Mouse (Mus musculus): ENCODE results near the gene Terf2. TPM values are rescaled to one million over a fixed set of nuclear protein-coding genes. Genes with fewer than 3 reads are reported as not detected.

Terf2 gene
- 10 to 100 TPM; 35.7 to 38.4 TPM for total RNA-seq (2021)
- long read RNA-seq, experiment 1, partial matches to known transcripts, result 2 of 8 reads
- long read RNA-seq, experiment 1, other reads (novel, unspliced or antisense), result 2 of 8 reads
- long read RNA-seq, experiment 2, partial matches to known transcripts, result 10 of 22 reads
- long read RNA-seq, experiment 2, other reads (novel, unspliced or antisense), result 8 of 22 reads

DNA sequence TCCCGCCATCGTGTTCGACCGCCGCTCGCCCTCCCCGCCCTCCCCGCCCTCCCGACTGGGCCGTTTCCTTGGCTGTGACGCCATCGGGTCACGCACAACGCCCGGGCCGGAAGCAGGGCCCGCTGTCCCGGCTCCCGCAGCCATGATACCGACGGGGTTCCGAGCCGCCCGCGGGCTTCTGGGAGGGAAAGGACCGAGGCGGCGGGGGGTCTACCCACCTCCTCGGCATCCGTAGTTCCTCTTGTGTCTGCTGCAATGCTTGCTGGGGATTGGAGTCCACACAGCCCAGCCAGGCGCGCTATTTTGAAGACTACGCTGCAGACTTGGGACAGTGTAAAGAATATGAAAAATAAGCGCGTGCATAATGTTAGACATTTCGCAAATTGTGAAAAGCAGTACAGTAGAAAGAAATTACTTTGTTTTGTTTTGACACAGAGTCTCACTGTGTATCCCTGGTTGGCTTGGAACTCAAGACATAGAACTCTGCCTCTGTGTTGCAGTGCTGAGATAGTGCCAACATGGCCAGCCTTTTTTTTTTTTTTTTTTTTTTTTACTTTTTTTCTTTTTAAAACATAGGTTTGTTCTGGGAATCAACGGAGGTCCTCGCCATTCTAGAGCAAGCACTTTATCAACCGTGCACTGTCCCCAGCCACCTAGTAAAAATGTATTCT lies at the start of gene Terf2:
TSS of gene Terf2 (minus strand) at position 182 of the 671 bp plus-strand sequence.
- peak; percentile 76 to 86 for DNase-seq (ENCODE audit: low spot score in 2 of 2)

DNA sequence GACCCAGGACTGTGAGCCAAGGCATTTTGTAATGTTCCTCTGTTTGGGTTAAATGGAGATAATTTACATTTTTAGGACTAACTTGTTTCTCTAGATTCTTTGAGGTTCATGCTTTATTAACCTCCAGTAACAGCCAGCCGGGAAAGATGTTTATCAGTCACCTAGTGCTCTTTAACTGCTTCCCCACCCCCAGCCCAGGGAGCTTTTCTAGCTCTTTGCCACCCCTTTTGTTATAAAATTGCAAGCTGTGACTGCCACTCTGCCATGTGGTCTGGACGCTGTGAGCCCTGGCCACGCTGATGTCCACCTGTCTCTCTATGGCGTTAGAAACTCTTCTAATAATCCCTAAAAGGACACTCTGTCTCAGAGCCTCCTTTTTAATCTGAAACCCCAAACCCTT lies 47.2 kb upstream of the Terf2 start:
- DNase-seq (ENCODE audit: low spot score in 2 of 2), result no peak

DNA sequence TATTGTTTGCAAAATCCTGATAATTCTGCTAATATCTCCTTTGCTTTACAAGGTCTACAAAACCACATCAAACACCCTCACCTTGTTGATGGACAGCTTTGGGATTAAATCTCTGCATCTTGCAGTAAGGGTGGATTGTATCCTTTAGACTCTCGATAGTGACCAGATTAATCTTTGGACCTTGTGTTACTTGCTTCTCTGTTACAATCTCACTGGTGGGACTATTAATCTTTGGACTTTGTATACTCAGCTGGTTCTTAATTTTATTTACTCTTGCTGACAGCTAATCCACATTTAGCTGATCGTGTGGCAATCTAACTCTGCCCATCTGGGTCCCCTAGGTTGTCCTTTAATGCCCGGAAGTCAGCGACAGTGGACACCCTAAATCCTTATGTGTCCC lies 46.2 kb upstream of the Terf2 start:
- DNase-seq (ENCODE audit: low spot score in 2 of 2), result no peak

DNA sequence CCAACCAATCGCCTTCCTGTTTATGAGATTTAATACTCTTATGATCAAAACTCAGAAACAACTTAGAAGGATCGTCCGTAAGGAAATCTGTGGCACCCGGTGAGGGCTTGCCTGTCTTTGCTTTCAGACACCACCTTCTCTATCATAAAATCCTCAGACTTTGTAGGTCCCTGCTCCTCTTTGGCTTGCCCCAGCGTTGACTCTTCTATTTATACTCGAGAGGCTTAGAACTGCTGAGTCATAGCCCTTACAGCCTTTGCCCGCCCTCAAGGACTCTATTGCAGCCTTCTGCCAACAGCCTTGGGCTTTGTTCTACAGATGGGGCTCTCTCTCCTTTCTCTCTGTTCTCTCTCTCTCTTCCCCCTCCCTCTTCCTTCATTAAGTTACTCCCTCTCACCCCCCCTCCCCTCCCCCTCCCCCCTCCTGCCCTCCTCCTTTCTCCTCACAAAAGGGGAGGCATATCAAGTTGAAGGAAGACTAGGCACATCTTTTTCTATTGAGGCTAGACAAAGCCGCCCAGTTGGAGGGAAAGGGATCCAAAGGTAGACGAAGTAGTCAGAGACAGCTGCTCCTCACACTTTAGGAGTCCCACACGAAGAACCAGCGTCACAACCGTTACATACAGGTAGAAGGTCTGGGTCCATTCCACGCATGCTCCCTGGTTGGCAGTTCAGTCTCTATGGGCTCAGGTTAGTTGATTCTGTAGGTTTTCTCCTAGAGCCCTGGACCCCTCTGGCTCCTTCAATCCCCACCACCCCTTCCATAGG lies 43.5 kb upstream of the Terf2 start:
- DNase-seq (ENCODE audit: low spot score in 2 of 2), result peak in 1 of 2 experiments; percentile 30

DNA sequence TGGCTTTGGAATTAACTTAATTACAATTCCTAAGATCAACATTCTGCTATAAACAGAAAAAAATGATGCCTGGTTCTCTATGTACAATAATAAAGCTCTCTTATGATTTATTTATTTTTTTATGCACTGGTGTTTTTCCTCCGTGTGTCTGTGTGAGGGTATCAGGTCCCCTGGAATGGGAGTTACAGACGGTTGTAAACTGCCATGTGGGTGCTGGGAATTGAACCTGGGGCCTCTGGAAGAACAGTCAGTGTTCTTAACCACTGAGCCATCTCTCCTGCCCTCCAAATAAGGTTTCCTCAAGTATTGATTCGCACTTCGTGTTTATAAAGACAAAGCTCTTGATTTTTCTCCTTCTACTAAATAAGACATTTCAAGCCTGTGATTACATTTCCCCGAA lies 42.0 kb upstream of the Terf2 start:
- no peak for DNase-seq (ENCODE audit: low spot score in 2 of 2)

DNA sequence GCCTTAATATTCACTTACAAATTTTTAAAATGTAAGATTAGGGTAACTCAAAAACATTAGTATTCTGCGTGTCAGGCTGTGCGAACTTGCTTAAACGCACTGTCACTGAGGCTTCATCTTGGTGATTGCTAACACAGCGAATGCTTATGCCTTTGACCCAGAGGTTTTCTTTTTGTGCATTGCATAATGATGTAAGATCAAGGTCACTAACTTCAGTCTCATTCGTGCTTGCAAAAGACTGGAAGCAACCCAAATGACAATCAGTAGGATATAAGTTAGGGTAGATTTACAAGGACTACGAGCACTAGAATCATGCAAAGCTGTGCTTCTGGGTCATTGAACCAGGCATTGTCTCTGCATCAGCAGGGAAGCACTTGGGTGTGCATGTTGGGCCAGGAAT lies 41.2 kb upstream of the Terf2 start:
- DNase-seq (ENCODE audit: low spot score in 2 of 2), result no peak

DNA sequence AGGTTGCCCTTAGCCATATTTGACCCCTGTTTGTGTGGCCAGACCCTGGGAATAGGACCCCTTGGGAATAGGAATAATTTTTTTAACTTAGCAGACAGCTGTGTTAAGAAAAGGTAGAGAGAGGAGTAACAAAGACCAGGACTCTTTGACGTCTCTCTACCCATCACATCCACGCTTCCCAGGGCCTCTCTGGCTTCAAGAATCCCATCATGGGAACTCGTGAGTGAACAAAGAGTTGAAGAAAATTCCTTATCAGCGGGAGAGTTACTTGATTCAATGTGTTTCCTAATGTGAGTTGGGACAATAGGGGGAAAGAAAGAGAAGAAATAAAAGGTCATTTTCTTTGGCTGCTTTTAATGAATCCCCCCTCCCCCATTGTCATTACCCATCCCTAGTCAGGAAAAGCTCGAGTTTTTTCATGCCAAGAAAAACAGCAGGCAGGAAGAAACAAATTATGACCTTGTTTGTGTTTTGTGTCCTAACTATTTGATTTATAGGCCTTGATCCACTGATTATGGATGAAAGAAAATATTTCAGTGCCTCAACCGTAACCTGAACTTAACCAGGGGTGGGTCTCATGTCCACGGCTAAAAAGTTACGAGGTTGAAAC lies 39.8 kb upstream of the Terf2 start:
- no peak for DNase-seq (ENCODE audit: low spot score in 2 of 2)

DNA sequence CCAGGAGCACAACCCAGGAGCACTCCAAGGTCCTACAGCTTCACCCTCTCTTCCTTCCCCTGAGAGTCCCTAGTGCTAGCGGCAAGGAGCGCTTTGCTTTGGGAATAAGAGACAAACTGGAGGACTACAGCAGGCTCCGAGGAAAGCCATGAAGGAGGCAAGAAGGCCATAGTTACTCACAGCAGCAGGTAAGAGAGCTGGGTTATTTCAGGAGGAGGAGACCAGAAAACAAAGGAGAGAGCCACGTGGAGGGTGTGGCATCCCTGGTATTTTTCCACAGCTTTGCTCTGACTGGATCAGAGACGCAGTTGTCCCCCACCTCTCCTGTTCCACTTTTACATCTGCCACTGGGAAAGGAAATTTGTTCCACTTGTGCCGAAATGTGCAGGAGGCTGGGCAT lies 37.5 kb upstream of the Terf2 start:
- DNase-seq (ENCODE audit: low spot score in 2 of 2), result no peak

DNA sequence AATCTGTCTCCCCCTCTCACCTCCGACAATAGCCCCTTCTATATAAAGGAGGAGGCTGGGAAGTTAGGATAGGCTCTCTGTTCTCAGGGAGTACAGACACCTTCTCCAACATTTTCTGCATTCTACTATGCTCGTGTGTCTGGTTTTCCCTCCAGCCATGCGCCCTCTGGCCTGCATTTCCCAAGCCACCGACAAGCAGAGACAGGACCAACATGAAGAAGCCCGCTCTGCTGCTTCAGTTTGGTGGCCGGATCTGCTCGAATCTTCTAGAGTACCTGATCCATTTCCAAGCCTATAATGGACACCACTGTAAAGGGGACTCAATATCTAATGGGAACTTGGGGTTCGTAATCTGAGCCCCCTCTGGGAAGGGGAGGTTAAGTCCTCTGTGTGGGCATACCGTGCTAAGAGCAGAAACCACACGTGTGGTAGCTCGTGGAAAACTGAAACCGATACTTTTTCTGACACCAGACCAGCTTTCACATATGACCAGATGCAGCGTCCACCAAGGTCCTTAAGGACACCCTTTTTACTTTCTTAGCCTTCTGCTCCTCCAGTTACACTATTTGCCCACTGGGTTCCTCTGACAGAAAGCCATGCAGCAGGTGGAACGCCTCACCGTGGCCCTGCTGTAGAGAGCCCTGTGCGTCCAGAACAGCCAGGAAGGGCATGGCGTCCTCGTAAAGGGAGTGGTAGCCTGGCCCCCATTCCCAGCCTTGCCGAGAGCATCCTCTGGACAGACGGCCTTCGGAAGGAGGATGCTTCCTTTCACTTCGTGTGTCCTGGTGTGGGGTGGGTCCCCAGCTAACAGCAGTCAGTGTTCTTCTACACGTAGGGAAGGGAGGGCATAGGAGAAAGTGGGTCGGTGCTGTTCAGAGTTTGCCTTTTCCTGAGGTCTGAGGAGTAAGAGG lies 36.5 kb upstream of the Terf2 start:
- no peak for DNase-seq (ENCODE audit: low spot score in 2 of 2)

DNA sequence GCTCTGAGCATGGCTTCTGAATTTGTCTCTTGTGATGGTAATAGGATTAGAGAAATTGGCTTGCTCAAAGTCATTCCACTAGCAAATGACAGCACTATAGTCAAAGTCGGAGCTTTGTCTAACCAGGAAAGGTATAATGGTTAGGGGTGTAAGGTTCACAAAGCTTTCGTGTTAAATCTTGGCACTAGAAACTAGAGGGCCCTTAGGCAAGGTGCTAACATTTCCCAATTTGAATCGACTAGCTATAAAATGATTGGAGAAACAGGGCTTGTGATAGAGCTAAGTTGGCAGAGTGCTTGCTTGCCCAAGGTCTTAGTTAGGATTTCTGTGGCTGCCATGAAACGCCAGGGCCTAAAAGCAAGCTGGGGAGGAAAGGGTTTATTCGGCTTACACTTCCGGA lies 33.7 kb upstream of the Terf2 start:
- no peak for DNase-seq (ENCODE audit: low spot score in 2 of 2)

DNA sequence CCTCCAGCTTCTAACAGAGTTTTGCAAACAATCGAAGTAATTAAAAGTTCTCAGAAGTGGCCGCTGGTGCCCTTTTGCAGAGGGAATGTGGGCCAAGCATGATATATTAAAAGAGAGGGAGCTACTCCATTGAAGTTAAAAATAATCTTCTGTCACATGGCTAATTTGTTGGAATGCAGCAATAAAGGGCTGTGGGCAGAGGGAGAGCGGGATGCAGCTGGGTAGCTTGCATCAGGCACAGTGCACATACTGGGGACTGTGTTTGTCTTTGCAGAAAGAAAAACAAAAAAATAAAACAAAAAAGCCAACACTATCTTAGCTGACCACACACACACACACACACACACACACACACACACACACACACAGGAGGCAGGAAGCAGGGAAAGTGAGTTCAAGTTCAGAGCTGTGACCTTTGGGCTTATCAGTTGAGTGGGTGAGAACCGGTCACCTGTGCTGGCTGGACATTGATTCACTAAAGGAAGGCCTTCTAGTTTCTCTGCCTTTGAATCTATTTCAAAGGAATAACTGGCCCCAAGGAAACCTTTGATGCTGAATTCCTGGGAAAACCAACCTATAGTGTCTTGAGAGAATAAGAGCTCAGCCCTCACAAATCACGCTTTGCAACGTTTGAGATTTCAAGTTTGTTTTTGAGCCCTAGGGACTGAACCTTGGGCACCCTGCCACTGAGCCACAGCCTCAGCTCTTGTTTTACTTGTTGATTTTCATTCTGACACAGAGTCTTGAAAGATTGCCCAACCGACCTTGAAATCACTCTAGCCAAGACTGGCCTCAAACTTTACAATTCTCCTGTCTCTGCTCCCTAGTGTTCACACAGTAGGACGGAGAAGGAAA lies 33.1 kb upstream of the Terf2 start:
- peak in 1 of 2 experiments; percentile 40 for DNase-seq (ENCODE audit: low spot score in 2 of 2)

DNA sequence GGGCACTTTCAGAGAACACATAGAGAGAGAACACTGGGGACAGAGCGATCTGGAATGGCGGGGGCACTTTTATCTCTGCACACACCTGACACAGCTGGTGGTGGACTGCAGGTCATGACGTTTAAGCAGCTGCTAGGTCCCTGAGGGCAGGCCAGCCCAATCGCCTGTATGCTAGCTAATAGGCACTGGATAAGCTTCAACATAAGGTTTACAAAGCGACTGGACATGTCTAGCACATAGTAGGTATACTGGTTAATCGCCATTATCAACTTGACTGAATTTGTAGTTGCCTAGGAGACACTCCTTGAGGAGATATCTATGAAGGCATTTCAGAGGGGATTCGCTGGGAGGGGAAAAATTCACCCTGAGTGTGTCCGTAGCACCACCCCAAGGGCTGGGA lies 28.0 kb upstream of the Terf2 start:
- no peak for DNase-seq (ENCODE audit: low spot score in 2 of 2)

DNA sequence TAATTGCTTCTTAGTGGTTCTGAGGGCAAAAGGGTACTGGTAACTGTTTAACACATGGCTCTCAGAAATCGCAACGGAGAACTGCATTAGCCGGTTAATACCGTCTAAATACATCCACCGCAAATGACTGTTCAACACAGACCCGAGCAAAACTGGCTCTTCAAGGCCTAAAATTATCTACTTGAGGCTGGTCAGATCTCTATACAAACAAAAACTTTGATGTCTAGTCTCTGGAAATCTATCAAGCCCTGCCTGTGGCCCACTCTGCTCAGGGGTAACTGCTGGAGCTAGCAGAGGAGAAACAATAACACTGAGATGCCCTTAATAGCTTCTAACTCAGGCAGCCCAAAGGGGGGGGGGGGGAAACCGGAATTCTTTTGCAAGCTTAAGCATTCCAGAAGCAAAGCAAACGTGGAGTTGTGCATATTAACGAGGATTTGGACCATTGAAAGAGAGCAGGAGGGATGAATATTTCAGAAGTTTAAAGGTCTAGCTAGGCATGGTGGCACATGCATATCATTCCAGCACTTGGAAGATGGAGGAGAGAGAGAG lies 26.8 kb upstream of the Terf2 start:
- DNase-seq (ENCODE audit: low spot score in 2 of 2), result no peak

DNA sequence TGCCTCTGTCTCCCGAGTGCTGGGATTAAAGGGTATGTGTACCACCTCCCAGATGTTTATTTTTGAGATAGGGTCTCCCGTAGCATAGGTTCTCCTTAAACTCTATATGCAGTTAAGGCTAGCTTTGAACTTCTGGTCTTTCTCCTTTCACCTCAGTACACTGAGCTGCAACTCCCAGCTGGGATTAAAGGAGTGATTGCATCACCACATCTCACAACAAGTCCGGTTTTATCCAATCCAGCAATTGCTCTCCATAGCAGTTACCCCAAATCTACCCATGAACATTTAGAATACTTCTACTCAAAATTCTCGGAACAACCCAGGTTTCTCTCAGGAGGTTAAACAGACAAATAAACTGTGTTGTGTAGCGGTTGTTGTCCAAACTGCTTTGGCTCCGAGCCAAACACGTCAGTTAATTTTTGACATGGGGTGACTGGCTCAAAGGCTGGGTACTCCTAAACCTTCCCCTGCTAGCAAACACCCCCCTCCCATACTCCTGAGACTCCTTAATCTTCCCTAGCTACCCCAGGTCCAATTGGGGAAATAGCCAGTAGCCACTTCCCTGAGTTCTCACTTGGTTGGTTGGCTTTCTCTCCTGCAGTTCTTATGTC lies 25.4 kb upstream of the Terf2 start:
- no peak for DNase-seq (ENCODE audit: low spot score in 2 of 2)

DNA sequence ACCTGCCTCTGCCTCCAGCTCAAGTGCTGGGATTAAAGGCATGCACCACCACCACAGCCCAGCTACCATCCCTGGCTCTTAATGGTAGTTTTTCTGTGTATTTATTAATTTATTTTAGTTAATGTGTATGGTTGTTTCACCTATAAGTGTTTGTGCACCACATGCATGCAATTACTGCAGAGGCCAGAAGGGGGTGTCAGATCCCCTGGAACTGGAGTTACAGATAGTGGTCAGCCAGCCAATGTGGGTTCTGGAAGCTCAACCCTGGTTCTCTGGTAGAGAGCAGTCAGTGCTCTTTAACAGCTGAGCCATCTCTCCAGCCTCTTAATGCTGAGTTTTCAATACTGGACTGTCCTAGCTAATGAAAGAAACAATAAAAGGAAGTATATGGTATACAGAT lies 24.5 kb upstream of the Terf2 start:
- no peak for DNase-seq (ENCODE audit: low spot score in 2 of 2)

DNA sequence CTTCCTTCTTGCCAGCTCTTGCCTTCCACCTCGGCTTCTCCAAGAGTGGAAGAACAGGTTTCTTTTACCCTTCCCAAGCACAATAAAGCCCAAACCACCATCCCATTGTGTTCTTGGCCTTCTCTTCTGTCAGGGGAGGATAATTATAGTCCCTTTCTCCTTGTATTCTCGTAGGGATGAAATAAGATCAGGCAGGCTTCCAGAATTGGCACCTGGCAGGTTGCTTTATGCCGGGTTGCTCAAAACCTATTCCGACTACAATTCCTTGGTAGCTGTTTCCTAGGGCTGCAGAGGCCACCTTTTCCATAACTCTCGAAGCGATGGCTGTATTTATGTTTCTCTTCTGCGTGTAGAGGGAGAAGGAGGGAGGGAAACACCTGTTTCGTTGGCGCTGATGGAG lies 23.1 kb upstream of the Terf2 start:
- no peak for DNase-seq (ENCODE audit: low spot score in 2 of 2)

DNA sequence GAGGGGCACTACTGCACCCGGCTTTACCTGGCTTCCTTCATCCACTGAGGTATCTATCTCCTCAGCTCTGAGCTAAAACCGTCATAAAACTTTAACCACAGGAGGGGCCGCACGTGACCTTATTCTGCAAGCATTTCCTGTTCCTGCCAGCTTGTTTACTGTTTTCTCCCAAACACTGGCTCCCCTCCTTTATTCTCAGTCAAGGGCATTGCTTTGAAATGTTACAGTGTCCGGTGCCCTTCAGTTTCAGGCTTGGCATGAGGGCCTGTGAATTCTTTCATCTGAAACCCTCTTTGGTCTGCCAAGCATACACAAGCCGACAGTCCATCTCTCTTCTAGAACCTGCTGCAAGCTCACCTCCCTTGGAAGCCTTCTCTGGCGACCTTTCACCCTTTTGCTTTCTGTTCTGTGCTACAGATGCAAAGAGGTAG lies 22.5 kb upstream of the Terf2 start:
- no peak for DNase-seq (ENCODE audit: low spot score in 2 of 2)

DNA sequence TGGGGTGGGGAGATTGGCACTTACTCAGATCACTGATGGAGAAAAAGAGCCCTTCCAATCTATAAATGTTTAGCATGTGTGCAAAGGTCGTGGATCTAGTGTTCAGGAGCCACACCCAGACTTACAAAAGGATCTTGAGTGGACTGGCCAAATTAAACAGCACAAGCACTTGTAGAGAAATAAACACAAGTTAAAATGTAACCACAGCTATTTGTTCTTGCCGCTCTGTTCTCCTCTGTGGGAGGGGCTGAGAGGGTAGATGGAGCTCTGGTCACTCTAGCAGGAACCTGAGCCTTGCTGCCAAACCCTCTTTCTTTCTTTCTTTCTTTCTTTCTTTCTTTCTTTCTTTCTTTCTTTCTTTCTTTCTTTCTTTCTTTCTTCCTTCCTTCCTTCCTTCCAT lies 20.7 kb upstream of the Terf2 start:
- no peak for DNase-seq (ENCODE audit: low spot score in 2 of 2)

DNA sequence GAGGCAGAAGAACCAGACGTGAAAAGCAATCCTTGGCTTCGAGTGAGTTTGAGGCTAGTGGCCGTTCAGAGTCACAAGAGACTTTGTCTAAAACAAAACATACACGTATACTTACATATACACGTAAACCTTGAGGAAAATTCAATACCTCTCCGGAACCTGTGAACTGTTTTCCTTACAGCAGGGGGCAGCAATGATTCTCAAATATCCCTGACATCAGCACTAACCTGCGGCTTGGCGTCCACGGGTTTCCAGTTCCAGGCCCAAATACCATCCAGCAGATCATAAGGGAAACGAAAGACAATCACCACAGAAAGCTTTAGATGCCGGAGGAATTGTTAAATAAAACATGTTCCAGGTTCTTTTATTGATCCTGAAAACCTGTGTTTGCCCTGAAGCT lies 19.7 kb upstream of the Terf2 start:
- peak; percentile 48 to 74 for DNase-seq (ENCODE audit: low spot score in 2 of 2)

DNA sequence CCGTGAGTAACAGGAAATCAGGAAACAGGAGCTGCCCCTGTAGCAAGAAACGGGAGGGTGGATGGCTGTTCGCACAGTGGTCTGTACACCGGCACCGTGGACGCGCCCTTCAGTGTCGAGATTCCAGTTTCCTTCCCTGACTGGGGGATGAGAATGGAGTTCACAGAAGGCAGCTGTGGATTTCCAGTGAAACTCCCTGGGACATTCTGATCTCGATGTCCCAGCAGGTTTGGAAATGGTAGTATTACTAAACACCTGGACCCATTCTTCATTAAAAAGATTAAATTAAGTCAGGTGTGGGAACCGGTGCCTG lies 18.6 kb upstream of the Terf2 start:
- DNase-seq (ENCODE audit: low spot score in 2 of 2), result no peak

Data from adrenal gland, postnatal 4 days (tissue).